Mouse (Mus musculus): ENCODE results near the gene Birc5.

DNA sequence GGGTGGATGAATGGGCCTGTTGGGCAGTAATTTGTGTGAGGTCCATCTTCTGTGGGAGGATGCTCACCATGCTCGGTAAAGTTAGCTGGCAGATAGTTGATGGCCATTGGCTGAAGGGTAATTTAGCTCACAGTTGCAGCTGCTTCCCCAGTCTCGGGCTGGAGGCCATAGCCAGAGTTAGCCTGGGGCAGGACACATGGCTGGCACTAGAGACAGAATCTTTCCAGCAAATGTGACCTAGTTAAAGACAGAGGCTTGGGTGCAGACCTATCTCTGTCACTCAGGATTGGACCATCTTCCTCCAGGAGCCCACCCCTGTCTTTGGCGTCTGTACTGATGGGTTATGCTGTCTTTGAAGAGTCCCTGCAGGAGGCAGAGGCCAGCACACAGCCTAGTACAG lies 9.3 kb downstream of the Birc5 start:
- TF ChIP-seq POLR2A (IDR thresholded peaks at IDR 0.05; ENCODE audit: borderline replicate concordance, extremely low read depth, insufficient read depth, insufficient read length, poor library complexity, severe bottlenecking) (no peak), CTCF (IDR thresholded peaks at IDR 0.05; ENCODE audit: borderline replicate concordance, extremely low read depth, insufficient read depth, insufficient read length) (no peak)

Data from brain, embryonic 14.5 days (tissue).